Mouse (Mus musculus): ENCODE data around the gene Spats2l.

DNA sequence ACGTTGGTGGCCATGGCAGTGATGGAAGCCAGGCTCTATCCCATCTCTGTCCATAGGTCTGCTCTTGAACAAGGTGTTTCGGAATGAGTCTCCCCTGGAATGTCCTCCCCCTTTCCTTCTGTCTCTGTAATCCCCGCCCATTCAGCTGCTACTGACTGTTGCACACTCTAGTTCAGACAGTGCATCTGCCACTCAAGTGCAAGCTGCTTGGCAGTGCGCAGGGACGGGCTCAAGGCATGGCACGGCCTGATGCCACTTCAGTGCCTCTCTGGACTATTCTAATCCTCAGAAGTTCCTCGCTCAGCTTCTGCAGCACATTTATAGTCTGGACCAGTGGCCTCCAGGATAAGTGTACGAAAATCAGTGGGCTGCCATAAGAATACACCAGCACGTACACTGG lies 52.3 kb downstream of the Spats2l start:
- TF ChIP-seq POLR2A (IDR thresholded peaks at IDR 0.05; ENCODE audit: insufficient read length, low read depth), result no peak
- TF ChIP-seq E2F4 (IDR thresholded peaks at IDR 0.05; ENCODE audit: insufficient read depth), result no peak
